Mouse (Mus musculus): ENCODE measurements around the gene Thsd4. TPM values are rescaled to one million over a fixed set of nuclear protein-coding genes. Genes with fewer than 3 reads are reported as not detected.

The Thsd4 gene
- polyA plus RNA-seq, 1 experiment, result 1.7 TPM

- H3K36me3 ChIP-seq (ENCODE audit: control insufficient read depth, insufficient read depth), result no peaks in the 10 kb centered on the region
- H3K4me2 ChIP-seq (ENCODE audit: low read depth), result no peak overlapping the region
- no peak overlapping the region for H3ac ChIP-seq (ENCODE audit: control insufficient read depth, insufficient read length)
- no peaks in the 10 kb centered on the region for H3K27me3 ChIP-seq (ENCODE audit: control insufficient read depth, insufficient read depth, insufficient read length)
- no peak overlapping the region for H3K4me3 ChIP-seq
- no peaks in the 10 kb centered on the region for H3K79me2 ChIP-seq (ENCODE audit: control insufficient read depth, insufficient read depth)
- no peak for TF ChIP-seq MYOG (IDR thresholded peaks at IDR 0.05; ENCODE audit: control insufficient read depth in 1 of 3, insufficient read depth in 1 of 3, insufficient read length in 2 of 3, low read depth in 2 of 3)
Observed at GRCm38 (mm10) chr9:60454406-60455076, 67.3 kb downstream of the Thsd4 start.

GRCm38 (mm10) chr9:60449498-60449897 is 72.3 kb downstream of the Thsd4 start:
- Histone ChIP-seq H3K4me3 (no peak overlapping the region), H3ac (ENCODE audit: control insufficient read depth, insufficient read length) (no peak overlapping the region), H3K27me3 (ENCODE audit: control insufficient read depth, insufficient read depth, insufficient read length) (no peaks in the 10 kb centered on the region), H3K36me3 (ENCODE audit: control insufficient read depth, insufficient read depth) (no peaks in the 10 kb centered on the region), H3K79me2 (ENCODE audit: control insufficient read depth, insufficient read depth) (no peaks in the 10 kb centered on the region), H3K4me2 (ENCODE audit: low read depth) (no peak overlapping the region)
- TF ChIP-seq E2F4 (IDR thresholded peaks at IDR 0.05; ENCODE audit: insufficient read depth), result no peak

GRCm38 (mm10) chr9:60445821-60446220 is 76.0 kb downstream of the Thsd4 start:
- H3ac ChIP-seq (ENCODE audit: control insufficient read depth, insufficient read length), result no peak overlapping the region

GRCm38 (mm10) chr9:60441274-60441902 is 80.5 kb downstream of the Thsd4 start:
- H3K4me3 ChIP-seq, result no peak overlapping the region
- no peak overlapping the region for H3K4me2 ChIP-seq (ENCODE audit: low read depth)
- no peak for TF ChIP-seq REST (IDR thresholded peaks at IDR 0.05; ENCODE audit: insufficient read depth, insufficient read length)
- no peak for TF ChIP-seq MYOG (IDR thresholded peaks at IDR 0.05; ENCODE audit: control insufficient read depth in 1 of 3, insufficient read depth in 1 of 3, insufficient read length in 2 of 3, low read depth in 2 of 3)
- TF ChIP-seq E2F4 (IDR thresholded peaks at IDR 0.05; ENCODE audit: insufficient read depth), result no peak

More at GRCm38 (mm10) chr9:60445821-60446220, 76.0 kb downstream of the Thsd4 start:
- Histone ChIP-seq H3K4me3 (no peak overlapping the region), H3K4me2 (ENCODE audit: low read depth) (no peak overlapping the region), H3K36me3 (ENCODE audit: control insufficient read depth, insufficient read depth) (no peaks in the 10 kb centered on the region), H3K27me3 (ENCODE audit: control insufficient read depth, insufficient read depth, insufficient read length) (no peaks in the 10 kb centered on the region), H3K79me2 (ENCODE audit: control insufficient read depth, insufficient read depth) (no peaks in the 10 kb centered on the region)
- no peak for TF ChIP-seq MAX (IDR thresholded peaks at IDR 0.05; ENCODE audit: low read depth)
- no peak for TF ChIP-seq SRF (IDR thresholded peaks at IDR 0.05; ENCODE audit: control insufficient read depth, insufficient read length, low read depth)

GRCm38 (mm10) chr9:60440506-60440905 is 81.3 kb downstream of the Thsd4 start:
- H3ac ChIP-seq (ENCODE audit: control insufficient read depth, insufficient read length), result no peak overlapping the region
- no peak overlapping the region for H3K4me2 ChIP-seq (ENCODE audit: low read depth)
- H3K36me3 ChIP-seq (ENCODE audit: control insufficient read depth, insufficient read depth), result no peaks in the 10 kb centered on the region
- no peak for TF ChIP-seq REST (IDR thresholded peaks at IDR 0.05; ENCODE audit: insufficient read depth, insufficient read length)
- peak in 1 of 3 experiments; percentile 46 for TF ChIP-seq MYOD1 (IDR thresholded peaks at IDR 0.05; ENCODE audit: control insufficient read depth in 1 of 3, insufficient read length in 2 of 3, low read depth in 2 of 3)
- H3K79me2 ChIP-seq (ENCODE audit: control insufficient read depth, insufficient read depth), result no peaks in the 10 kb centered on the region
- H3K27me3 ChIP-seq (ENCODE audit: control insufficient read depth, insufficient read depth, insufficient read length), result no peaks in the 10 kb centered on the region
- no peak overlapping the region for H3K4me3 ChIP-seq

More at GRCm38 (mm10) chr9:60441274-60441902, 80.5 kb downstream of the Thsd4 start:
- Histone ChIP-seq H3ac (ENCODE audit: control insufficient read depth, insufficient read length) (no peak overlapping the region), H3K36me3 (ENCODE audit: control insufficient read depth, insufficient read depth) (no peaks in the 10 kb centered on the region), H3K79me2 (ENCODE audit: control insufficient read depth, insufficient read depth) (no peaks in the 10 kb centered on the region), H3K27me3 (ENCODE audit: control insufficient read depth, insufficient read depth, insufficient read length) (no peaks in the 10 kb centered on the region)

- no peaks in the 10 kb centered on the region for H3K27me3 ChIP-seq (ENCODE audit: control insufficient read depth, insufficient read depth, insufficient read length)
- no peaks in the 10 kb centered on the region for H3K79me2 ChIP-seq (ENCODE audit: control insufficient read depth, insufficient read depth)
- TF ChIP-seq SRF (IDR thresholded peaks at IDR 0.05; ENCODE audit: control insufficient read depth, insufficient read length, low read depth), result no peak
- no peak for TF ChIP-seq CEBPB (IDR thresholded peaks at IDR 0.05; ENCODE audit: insufficient read depth, poor library complexity, severe bottlenecking)
- no peak for TF ChIP-seq TCF3 (IDR thresholded peaks at IDR 0.05; ENCODE audit: insufficient read length, low read depth)
- no peaks in the 10 kb centered on the region for H3K36me3 ChIP-seq (ENCODE audit: control insufficient read depth, insufficient read depth)
- no peak overlapping the region for H3K4me2 ChIP-seq (ENCODE audit: low read depth)
- H3ac ChIP-seq (ENCODE audit: control insufficient read depth, insufficient read length), result no peak overlapping the region
- no peak overlapping the region for H3K4me3 ChIP-seq
Observed at GRCm38 (mm10) chr9:60436246-60436645, 85.6 kb downstream of the Thsd4 start.

GRCm38 (mm10) chr9:60434093-60434492 is 87.8 kb downstream of the Thsd4 start:
- Histone ChIP-seq H3K79me2 (ENCODE audit: control insufficient read depth, insufficient read depth) (no peaks in the 10 kb centered on the region), H3K27me3 (ENCODE audit: control insufficient read depth, insufficient read depth, insufficient read length) (no peaks in the 10 kb centered on the region), H3K4me2 (ENCODE audit: low read depth) (no peak overlapping the region), H3K4me3 (no peak overlapping the region), H3K36me3 (ENCODE audit: control insufficient read depth, insufficient read depth) (no peaks in the 10 kb centered on the region), H3ac (ENCODE audit: control insufficient read depth, insufficient read length) (no peak overlapping the region)
- TF ChIP-seq MYOG (IDR thresholded peaks at IDR 0.05; ENCODE audit: control insufficient read depth in 1 of 3, insufficient read depth in 1 of 3, insufficient read length in 2 of 3, low read depth in 2 of 3) (no peak), REST (IDR thresholded peaks at IDR 0.05; ENCODE audit: insufficient read depth, insufficient read length) (no peak), MAX (IDR thresholded peaks at IDR 0.05; ENCODE audit: low read depth) (no peak), CEBPB (IDR thresholded peaks at IDR 0.05; ENCODE audit: insufficient read depth, poor library complexity, severe bottlenecking) (no peak), POLR2AphosphoS2 (IDR thresholded peaks at IDR 0.05; ENCODE audit: insufficient read length, low read depth) (no peak), E2F4 (IDR thresholded peaks at IDR 0.05; ENCODE audit: insufficient read depth) (no peak)

All from myocyte (in vitro differentiated cells).